Mouse (Mus musculus): ENCODE measurements around the gene Serpinh1. TPM values are rescaled to one million over a fixed set of nuclear protein-coding genes. Genes with fewer than 3 reads are reported as not detected.

The Serpinh1 gene
- polyA plus RNA-seq, 1 experiment: 97.4 TPM

DNA sequence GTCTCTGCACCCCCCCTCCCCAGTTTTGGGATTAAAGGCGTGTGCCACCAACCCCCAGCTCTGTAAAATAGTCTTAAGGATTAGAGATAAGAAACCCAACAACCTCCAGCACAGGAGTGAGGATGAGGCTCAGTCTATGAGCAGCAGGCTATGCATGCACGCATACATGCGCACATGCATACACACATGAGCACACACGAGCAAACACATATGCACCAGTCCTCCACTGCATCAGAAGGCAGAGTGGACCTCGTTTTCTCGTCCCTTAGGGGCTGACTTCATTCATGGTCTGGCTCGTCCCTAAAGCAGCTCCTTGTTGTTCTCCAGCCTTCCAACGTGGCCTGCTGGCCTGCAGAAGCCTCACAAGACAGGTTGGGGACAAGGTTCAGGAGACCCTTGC lies 12.3 kb downstream of the Serpinh1 start:
- WGBS: 78% methylated on average over 8 of the region's 8 CpGs
- no peak for DNase-seq (ENCODE audit: low read depth, low spot score)

DNA sequence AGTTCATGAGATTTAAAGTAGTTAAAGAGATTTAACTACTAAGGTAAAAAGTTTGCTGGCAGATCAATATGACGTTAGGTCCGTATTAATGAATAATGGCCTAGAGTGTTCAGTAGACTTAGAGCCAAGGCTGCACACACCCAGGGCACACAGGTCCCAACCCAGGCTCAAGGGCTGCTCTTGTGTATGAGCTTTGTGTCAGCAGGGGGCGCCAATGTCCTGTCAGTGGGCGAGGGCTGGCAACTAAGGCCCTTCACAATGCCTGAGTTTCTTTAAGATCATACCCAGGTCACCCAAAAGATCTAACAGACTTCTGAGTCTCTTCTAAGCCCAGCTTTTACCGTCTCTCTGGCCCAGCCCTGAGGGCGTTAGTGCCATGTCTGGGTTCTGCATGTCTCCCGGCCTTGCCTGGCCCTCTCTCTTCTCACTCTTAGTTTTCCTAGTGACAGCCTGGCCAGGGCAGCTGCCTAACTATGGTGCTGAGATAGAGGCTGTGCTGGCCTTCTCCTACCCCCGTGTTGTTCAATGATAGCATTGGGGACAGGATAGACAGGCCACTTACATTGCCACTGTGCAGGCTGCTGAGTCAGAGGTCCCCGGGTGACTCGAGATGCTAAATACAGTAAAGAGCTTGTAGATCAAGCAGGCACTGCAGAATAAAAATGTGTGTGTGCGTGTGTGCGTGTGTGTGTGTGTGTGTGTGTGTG lies 20.1 kb downstream of the Serpinh1 start:
- 48% methylated on average over 12 of the region's 12 CpGs for WGBS
- DNase-seq (ENCODE audit: low read depth, low spot score): no peak

DNA sequence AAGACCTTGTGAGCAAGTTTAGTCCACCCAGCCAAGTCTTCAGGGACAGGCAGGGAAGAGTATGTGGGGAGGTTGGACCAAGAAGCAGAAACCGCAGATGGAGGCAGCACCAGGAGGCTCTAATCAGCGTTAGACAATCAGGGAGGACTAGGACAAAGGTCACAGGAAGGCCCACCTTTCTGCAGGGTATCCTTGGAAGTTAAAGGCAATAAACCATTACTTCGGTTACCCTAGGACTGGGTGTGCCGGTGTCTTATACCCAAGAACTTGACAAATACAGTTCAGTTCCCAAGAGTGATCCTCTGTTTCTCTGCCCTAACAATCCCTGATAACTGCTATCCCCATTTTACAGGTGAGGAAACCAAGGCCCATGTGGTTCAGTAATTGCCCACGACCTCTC lies 23.0 kb downstream of the Serpinh1 start:
- DNase-seq (ENCODE audit: low read depth, low spot score): no peak
- WGBS: 41% methylated on average over 5 of the region's 5 CpGs

- 78% methylated on average over 4 of the region's 4 CpGs for WGBS
- no peak for DNase-seq (ENCODE audit: low read depth, low spot score)
These were observed 24.2 kb downstream of the Serpinh1 start for GRCm38 (mm10) chr7:99328847-99329246.

DNA sequence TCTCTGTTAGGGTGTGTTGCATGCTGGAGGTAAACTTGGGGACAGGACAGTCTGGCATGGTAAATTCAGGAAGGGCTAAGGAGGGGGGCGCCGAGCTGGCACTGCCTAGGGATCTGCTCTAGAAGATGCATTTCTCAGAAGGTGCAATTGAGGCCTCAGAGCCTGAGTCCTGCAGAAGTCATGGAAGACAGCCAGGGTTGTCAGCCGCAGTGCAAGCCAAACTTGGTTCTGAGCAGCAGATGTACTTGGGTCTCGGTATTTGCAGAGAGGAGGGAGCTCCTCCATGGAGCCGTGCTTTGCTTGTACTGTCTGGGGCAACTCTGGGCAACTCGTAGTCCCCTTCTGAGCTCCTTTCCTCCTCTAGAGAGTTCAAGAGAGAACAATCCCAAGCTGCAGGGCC lies 26.9 kb downstream of the Serpinh1 start:
- DNase-seq (ENCODE audit: low read depth, low spot score): no peak
- 71% methylated on average over 6 of the region's 6 CpGs for WGBS

DNA sequence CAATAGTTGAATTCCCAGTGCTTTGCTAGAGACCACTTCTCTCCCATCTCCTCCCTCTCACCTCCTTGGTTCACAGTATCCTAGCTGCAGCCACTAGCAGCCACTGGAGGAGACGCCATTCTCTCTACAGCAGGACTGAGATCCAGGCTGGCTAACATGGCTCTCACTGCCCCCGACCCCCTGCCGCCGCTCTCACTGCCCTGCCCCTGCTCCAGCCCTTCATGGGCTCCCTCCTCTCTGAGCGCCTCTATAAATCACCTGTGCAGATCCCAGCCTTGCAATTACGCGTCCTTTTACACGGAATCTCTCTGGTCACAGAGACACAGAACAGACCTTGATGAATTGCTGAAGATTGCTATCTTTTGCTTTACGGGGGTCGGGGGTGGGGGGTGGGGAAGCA lies 28.2 kb downstream of the Serpinh1 start:
- 55% methylated on average over 10 of the region's 10 CpGs for WGBS
- DNase-seq (ENCODE audit: low read depth, low spot score): no peak

DNA sequence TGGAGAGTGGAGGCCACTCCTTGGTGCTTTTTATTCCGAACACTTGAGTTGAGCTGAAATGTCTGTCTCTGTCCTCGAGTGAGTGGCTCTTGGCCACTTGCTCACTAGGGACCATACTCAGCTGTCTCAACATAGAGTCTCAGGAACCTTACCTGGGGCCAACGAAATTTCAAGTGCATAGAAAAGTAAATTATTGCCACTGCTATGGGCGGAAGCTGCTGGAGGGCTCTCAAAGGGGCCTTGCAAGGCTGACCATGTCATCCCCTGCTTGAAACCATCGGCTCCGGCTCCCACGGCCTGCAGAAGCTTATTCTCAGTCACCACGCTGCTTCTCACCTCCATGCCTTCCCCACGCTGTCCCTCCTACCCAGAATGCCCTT lies 29.7 kb downstream of the Serpinh1 start:
- 89% methylated on average over 9 of the region's 9 CpGs for WGBS

DNA sequence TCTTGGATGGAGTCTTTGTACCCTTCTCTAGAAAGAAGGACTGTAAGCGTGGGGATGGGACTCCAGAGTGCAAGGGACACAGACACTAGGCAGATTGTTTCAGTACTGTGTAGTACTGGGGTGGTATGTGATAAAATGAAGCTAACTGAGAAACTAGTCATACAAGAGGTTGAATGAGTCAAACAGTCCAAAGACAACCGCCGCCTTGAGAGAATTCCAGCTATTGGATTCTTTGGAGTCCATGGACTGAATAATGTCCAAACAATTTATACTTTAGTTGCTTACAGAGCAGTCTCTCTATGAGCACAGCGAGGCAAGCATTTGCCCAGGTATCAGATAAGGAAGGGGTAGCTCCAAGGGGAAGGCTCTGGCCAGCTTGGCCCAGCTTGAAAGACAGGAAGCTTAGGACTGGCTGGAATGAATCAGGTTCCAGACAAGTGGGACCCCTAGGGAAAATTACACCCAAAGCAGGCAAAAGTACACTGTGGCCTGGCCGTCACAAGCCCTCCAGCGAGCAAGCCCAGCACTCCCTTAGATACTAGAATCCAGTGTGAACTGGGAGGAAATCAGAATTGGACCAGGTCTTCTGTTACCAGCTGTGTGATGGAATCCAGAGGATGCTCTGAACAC lies 30.2 kb downstream of the Serpinh1 start:
- no peak for DNase-seq (ENCODE audit: low read depth, low spot score)
- 84% methylated on average over 6 of the region's 6 CpGs for WGBS

More for the DNA sequence above, 29.7 kb downstream of the Serpinh1 start:
- no peak for DNase-seq (ENCODE audit: low read depth, low spot score)

DNA sequence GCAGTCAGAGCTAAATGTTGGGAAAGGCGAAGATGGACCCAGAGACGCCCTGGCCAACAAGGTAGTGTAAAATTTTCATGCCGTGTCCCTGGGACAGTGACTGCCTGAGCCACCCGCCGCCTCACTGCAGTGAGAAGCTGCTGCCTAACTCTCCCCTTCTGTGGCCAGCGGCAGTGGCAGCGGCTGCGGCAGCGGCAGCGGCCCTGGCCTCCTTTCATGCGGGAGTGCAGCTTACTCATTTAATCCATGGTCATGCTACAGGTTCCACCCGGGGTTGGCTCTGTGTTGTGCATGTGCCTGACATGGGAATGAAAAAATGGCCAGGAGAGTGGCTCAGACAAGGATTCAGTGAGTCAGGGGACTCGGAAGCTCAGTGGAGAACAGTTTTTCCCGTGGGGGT lies 32.5 kb downstream of the Serpinh1 start:
- WGBS: 37% methylated on average over 14 of the region's 14 CpGs

GRCm38 (mm10) chr7:99317475-99317874 lies 35.6 kb downstream of the Serpinh1 start:
- DNase-seq (ENCODE audit: low read depth, low spot score): no peak
- 46% methylated on average over 7 of the region's 7 CpGs for WGBS

More for the DNA sequence above, 32.5 kb downstream of the Serpinh1 start:
- no peak for DNase-seq (ENCODE audit: low read depth, low spot score)

DNA sequence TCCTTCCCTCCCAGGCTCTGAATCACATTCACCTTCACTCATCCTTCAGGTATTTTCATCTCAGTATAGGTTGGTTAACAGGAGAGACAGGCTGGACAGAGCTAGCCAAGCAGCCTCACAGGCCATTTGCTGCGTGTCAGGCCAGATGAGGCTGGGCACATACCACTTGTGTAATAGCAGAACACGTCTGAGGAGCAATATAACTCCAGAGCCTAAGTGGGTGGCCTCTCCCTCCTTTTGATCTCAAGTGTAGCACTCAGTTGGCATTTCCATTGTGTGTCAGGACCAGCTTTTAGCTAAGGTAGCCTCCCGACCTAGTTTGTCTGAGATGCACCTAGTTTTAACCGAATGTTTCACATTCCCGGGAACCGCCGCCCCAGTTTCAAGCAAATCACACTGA lies 36.8 kb downstream of the Serpinh1 start:
- no peak for DNase-seq (ENCODE audit: low read depth, low spot score)
- 78% methylated on average over 7 of the region's 7 CpGs for WGBS

GRCm38 (mm10) chr7:99314565-99314964 lies 38.5 kb downstream of the Serpinh1 start:
- 83% methylated on average over 4 of the region's 4 CpGs for WGBS
- no peak for DNase-seq (ENCODE audit: low read depth, low spot score)

- DNase-seq (ENCODE audit: low read depth, low spot score): no peak
- WGBS: 63% methylated on average over 8 of the region's 8 CpGs
These were observed 39.8 kb downstream of the Serpinh1 start for GRCm38 (mm10) chr7:99313253-99313652.

- 43% methylated on average over 8 of the region's 8 CpGs for whole genome bisulfite sequencing
- no peak for DNase-seq (ENCODE audit: low read depth, low spot score)
These were observed 40.3 kb downstream of the Serpinh1 start for GRCm38 (mm10) chr7:99312671-99313143.

- DNase-seq (ENCODE audit: low read depth, low spot score): no peak
- WGBS: 46% methylated on average over 4 of the region's 4 CpGs
These were observed 41.0 kb downstream of the Serpinh1 start for GRCm38 (mm10) chr7:99312058-99312457.

- WGBS: 15% methylated on average over 7 of the region's 7 CpGs
- no peak for DNase-seq (ENCODE audit: low read depth, low spot score)
These were observed 41.6 kb downstream of the Serpinh1 start for GRCm38 (mm10) chr7:99311433-99311832.

GRCm38 (mm10) chr7:99306640-99307039 lies 46.4 kb downstream of the Serpinh1 start:
- no peak for DNase-seq (ENCODE audit: low read depth, low spot score)
- 72% methylated on average over 3 of the region's 3 CpGs for WGBS

- DNase-seq (ENCODE audit: low read depth, low spot score): no peak
- 75% methylated on average over 4 of the region's 4 CpGs for WGBS
These were observed 47.4 kb downstream of the Serpinh1 start for GRCm38 (mm10) chr7:99305688-99306087.

GRCm38 (mm10) chr7:99304949-99305372 lies 48.1 kb downstream of the Serpinh1 start:
- DNase-seq (ENCODE audit: low read depth, low spot score): no peak
- 18% methylated on average over 5 of the region's 5 CpGs for WGBS

- no peak for DNase-seq (ENCODE audit: low read depth, low spot score)
- 77% methylated on average over 6 of the region's 6 CpGs for WGBS
These were observed 49.0 kb downstream of the Serpinh1 start for GRCm38 (mm10) chr7:99304029-99304428.

- 72% methylated on average over 3 of the region's 3 CpGs for WGBS
- no peak for DNase-seq (ENCODE audit: low read depth, low spot score)
These were observed 52.3 kb downstream of the Serpinh1 start for GRCm38 (mm10) chr7:99300650-99301175.
